Mouse (Mus musculus): ENCODE results near the gene Cd209f. TPM values are rescaled to one million over a fixed set of nuclear protein-coding genes. Genes with fewer than 3 reads are reported as not detected.

Gene Cd209f
- polyA plus RNA-seq, 1 experiment from 2014 or later, result 0.28 TPM

Other genes with a start within 250 kb of the Cd209f start
- gene Cd209d, start 227.3 kb downstream of the Cd209f start, polyA plus RNA-seq (2015; fragmentation: Nextera tagmentation; extraction: Ambion mirVana), result not detected in 2 replicates
- not detected in 2 replicates for gene Cd209b, start 179.0 kb downstream of the Cd209f start, polyA plus RNA-seq (2015; fragmentation: Nextera tagmentation; extraction: Ambion mirVana)
- 0.50 and 0.51 TPM in 2 replicates for gene Cd209c, start 151.1 kb downstream of the Cd209f start, polyA plus RNA-seq (2015; fragmentation: Nextera tagmentation; extraction: Ambion mirVana)
- gene Cd209g, start 28.3 kb upstream of the Cd209f start, polyA plus RNA-seq (2015; fragmentation: Nextera tagmentation; extraction: Ambion mirVana), result 0.09 TPM in 1 of 2 replicates, not detected in the other
- gene Evi5l, start 60.7 kb upstream of the Cd209f start, polyA plus RNA-seq (2015; fragmentation: Nextera tagmentation; extraction: Ambion mirVana), result 116 and 126 TPM in 2 replicates
- gene Prr36, start 111.6 kb upstream of the Cd209f start, polyA plus RNA-seq (2015; fragmentation: Nextera tagmentation; extraction: Ambion mirVana), result 42.8 and 43.2 TPM in 2 replicates
- gene Lrrc8e, start 121.0 kb upstream of the Cd209f start, polyA plus RNA-seq (2015; fragmentation: Nextera tagmentation; extraction: Ambion mirVana), result not detected in 2 replicates
- gene Map2k7, start 132.9 kb upstream of the Cd209f start, polyA plus RNA-seq (2015; fragmentation: Nextera tagmentation; extraction: Ambion mirVana), result 24.8 and 28.5 TPM in 2 replicates
- 0.59 and 0.71 TPM in 2 replicates for gene Gm49320, start 133.0 kb upstream of the Cd209f start, polyA plus RNA-seq (2015; fragmentation: Nextera tagmentation; extraction: Ambion mirVana)
- 2.8 and 3.7 TPM in 2 replicates for gene Tgfbr3l, start 142.4 kb upstream of the Cd209f start, polyA plus RNA-seq (2015; fragmentation: Nextera tagmentation; extraction: Ambion mirVana)
- 71.6 and 72.2 TPM in 2 replicates for gene Snapc2, start 147.2 kb upstream of the Cd209f start, polyA plus RNA-seq (2015; fragmentation: Nextera tagmentation; extraction: Ambion mirVana)
- 278 and 289 TPM in 2 replicates for gene Ctxn1, start 153.4 kb upstream of the Cd209f start, polyA plus RNA-seq (2015; fragmentation: Nextera tagmentation; extraction: Ambion mirVana)
- gene Timm44, start 170.1 kb upstream of the Cd209f start, polyA plus RNA-seq (2015; fragmentation: Nextera tagmentation; extraction: Ambion mirVana), result 43.6 and 51.9 TPM in 2 replicates
- 15.5 and 17.2 TPM in 2 replicates for gene Ccl25, start 219.4 kb upstream of the Cd209f start, polyA plus RNA-seq (2015; fragmentation: Nextera tagmentation; extraction: Ambion mirVana)
- gene Elavl1, start 219.6 kb upstream of the Cd209f start, polyA plus RNA-seq (2015; fragmentation: Nextera tagmentation; extraction: Ambion mirVana), result 80.6 and 94.9 TPM in 2 replicates

Measured in hindbrain, embryonic 16.5 days (tissue).